Mouse (Mus musculus): ENCODE results near the gene Ywhae. TPM values are rescaled to one million over a fixed set of nuclear protein-coding genes. Genes with fewer than 3 reads are reported as not detected.

The Ywhae gene
- polyA plus RNA-seq, 1 experiment from 2014 or later, result 893 TPM

DNA sequence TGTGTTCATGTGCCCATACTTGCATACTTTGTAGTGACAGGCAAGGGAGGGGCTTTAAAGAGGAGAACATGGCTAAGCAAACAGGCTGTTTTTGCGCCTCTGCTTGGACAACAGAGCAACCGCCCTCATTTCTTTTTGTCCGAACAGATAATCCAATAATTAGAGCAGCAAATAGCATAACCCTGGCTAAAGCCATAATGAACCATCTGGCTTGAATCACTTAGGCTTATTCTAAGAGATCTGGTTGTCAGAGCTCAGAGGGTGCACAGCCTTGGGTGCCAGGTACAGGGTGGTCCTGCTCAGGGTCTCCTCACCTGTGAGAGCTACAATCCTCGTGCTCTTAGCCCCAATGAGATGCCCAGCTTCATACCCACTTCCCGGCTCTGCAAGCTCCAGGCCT is 60.7 kb downstream of the Ywhae start:
- Histone ChIP-seq H3K27ac (ENCODE audit: low read depth, low read length) (no peak overlapping the region), H3K9ac (ENCODE audit: low read depth, low read length) (no peak overlapping the region), H3K4me2 (no peak overlapping the region), H3K9me3 (replicated peaks; ENCODE audit: control insufficient read depth, low read length) (no peaks in the 10 kb centered on the region), H3K27me3 (ENCODE audit: control insufficient read depth, insufficient read depth, low read length) (peaks cover 68% of the 10 kb centered on the region), H3K4me3 (ENCODE audit: low read depth, low read length) (no peak overlapping the region), H3K4me1 (ENCODE audit: control insufficient read depth, insufficient read depth, low read length) (peaks cover 7% of the 10 kb centered on the region; the same call in 1 of the 2 replicates), H3K36me3 (ENCODE audit: control insufficient read depth, insufficient read depth, low read length) (no peaks in the 10 kb centered on the region)
- WGBS (ENCODE audit: insufficient replicate concordance), result 77% methylated on average over 5 of the region's 5 CpGs
- no peak for ATAC-seq (replicated peaks; ENCODE audit: insufficient number of reproducible peaks, low FRiP score, low TSS enrichment)

DNA sequence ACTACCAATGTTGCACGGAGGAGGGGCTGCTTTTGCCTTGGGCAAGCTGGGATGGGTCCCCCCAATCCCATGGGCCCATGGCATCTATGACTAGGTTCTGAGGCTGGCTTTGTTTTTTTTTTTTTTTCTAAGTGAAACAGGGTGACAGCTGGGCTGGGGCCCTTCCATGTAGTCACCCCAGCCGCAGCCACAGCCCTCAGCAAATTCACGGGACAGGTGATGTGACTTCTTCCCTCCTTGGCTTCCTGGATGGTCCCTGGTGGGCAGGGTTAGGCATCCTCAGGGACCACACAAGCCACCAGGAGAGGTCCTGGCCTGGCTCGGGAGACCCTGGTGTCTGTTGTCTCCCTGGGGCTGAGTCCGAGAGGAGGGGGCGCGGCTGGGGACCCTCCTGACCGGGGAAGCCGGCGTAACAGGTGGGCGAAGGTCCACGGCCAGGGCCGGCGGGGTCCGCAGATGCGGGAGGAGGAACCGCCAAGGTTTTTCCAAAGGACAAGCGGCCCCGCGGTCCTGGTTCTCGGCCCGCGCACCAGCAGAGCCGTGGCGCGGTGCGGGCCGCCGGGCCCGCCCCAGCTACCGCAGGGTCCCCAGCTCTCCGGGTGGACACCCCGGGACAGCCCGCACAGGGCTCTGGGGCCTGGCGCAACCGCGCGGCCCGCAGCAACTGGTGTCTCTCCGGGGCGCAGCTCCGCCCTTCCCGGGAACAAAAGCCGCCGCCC is 62.1 kb downstream of the Ywhae start:
- peaks cover 70% of the 10 kb centered on the region for H3K27me3 ChIP-seq (ENCODE audit: control insufficient read depth, insufficient read depth, low read length)
- H3K36me3 ChIP-seq (ENCODE audit: control insufficient read depth, insufficient read depth, low read length), result no peaks in the 10 kb centered on the region
- peak overlapping the region; percentile 74 for H3K4me2 ChIP-seq
- H3K9ac ChIP-seq (ENCODE audit: low read depth, low read length), result peak overlapping the region; percentile 60
- H3K9me3 ChIP-seq (replicated peaks; ENCODE audit: control insufficient read depth, low read length), result no peaks in the 10 kb centered on the region
- H3K4me1 ChIP-seq (ENCODE audit: control insufficient read depth, insufficient read depth, low read length), result peaks cover 7% of the 10 kb centered on the region; the same call in 1 of the 2 replicates
- H3K27ac ChIP-seq (ENCODE audit: low read depth, low read length), result no peak overlapping the region
- no peak for ATAC-seq (replicated peaks; ENCODE audit: insufficient number of reproducible peaks, low FRiP score, low TSS enrichment)
- H3K4me3 ChIP-seq (ENCODE audit: low read depth, low read length), result peak overlapping the region; percentile 54
- 10% methylated on average over 32 of the region's 45 CpGs for WGBS (ENCODE audit: insufficient replicate concordance)

DNA sequence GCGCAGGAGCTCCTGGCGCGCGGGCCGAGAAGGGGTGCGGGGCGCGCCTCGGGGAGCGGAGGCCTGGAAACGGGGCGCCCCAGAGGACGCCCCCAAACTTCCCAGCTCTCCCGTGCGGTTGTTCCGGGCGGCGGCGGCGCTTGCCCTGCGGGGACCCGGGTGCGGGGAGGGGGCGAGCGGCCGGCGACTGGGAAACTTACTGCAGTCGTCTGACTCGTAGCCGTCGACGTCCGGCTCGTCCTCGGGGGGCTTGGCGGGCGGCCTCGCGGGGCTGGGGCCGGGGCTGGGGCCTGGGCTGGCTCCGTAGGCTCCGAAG is 62.6 kb downstream of the Ywhae start:
- H3K27ac ChIP-seq (ENCODE audit: low read depth, low read length), result no peak overlapping the region
- peaks cover 69% of the 10 kb centered on the region for H3K27me3 ChIP-seq (ENCODE audit: control insufficient read depth, insufficient read depth, low read length)
- H3K9me3 ChIP-seq (replicated peaks; ENCODE audit: control insufficient read depth, low read length), result no peaks in the 10 kb centered on the region
- 3% methylated on average over 35 of the region's 42 CpGs for WGBS (ENCODE audit: insufficient replicate concordance)
- H3K4me2 ChIP-seq, result peak overlapping the region; percentile 74
- no peak for ATAC-seq (replicated peaks; ENCODE audit: insufficient number of reproducible peaks, low FRiP score, low TSS enrichment)
- H3K4me3 ChIP-seq (ENCODE audit: low read depth, low read length), result peak overlapping the region; percentile 54
- H3K4me1 ChIP-seq (ENCODE audit: control insufficient read depth, insufficient read depth, low read length), result peaks cover 7% of the 10 kb centered on the region; the same call in 1 of the 2 replicates
- peak overlapping the region; percentile 60 for H3K9ac ChIP-seq (ENCODE audit: low read depth, low read length)
- H3K36me3 ChIP-seq (ENCODE audit: control insufficient read depth, insufficient read depth, low read length), result no peaks in the 10 kb centered on the region

GRCm38 (mm10) chr11:75796029-75796445 is 63.4 kb downstream of the Ywhae start, which contains the start of gene Doc2b:
Doc2b (minus strand) TSS chr11:75796049.
- Histone ChIP-seq H3K36me3 (ENCODE audit: control insufficient read depth, insufficient read depth, low read length) (no peaks in the 10 kb centered on the region), H3K27me3 (ENCODE audit: control insufficient read depth, insufficient read depth, low read length) (peaks cover 72% of the 10 kb centered on the region), H3K9ac (ENCODE audit: low read depth, low read length) (peak within 1 kb of the TSS; percentile 60), H3K4me1 (ENCODE audit: control insufficient read depth, insufficient read depth, low read length) (peaks cover 7% of the 10 kb centered on the region; the same call in 1 of the 2 replicates), H3K4me2 (peak within 1 kb of the TSS; percentile 74), H3K27ac (ENCODE audit: low read depth, low read length) (no peak within 1 kb of the TSS), H3K9me3 (replicated peaks; ENCODE audit: control insufficient read depth, low read length) (no peaks in the 10 kb centered on the region), H3K4me3 (ENCODE audit: low read depth, low read length) (peak within 1 kb of the TSS; percentile 54)
- ATAC-seq (replicated peaks; ENCODE audit: insufficient number of reproducible peaks, low FRiP score, low TSS enrichment), result no peak
- 5% methylated on average over 35 of the region's 37 CpGs for WGBS (ENCODE audit: insufficient replicate concordance)

- H3K36me3 ChIP-seq (ENCODE audit: control insufficient read depth, insufficient read depth, low read length), result no peaks in the 10 kb centered on the region
- peaks cover 68% of the 10 kb centered on the region for H3K27me3 ChIP-seq (ENCODE audit: control insufficient read depth, insufficient read depth, low read length)
- H3K4me2 ChIP-seq, result no peak overlapping the region
- no peak overlapping the region for H3K4me3 ChIP-seq (ENCODE audit: low read depth, low read length)
- H3K4me1 ChIP-seq (ENCODE audit: control insufficient read depth, insufficient read depth, low read length), result peaks cover 7% of the 10 kb centered on the region; the same call in 1 of the 2 replicates
- 62% methylated on average over 13 of the region's 13 CpGs for WGBS (ENCODE audit: insufficient replicate concordance)
- no peaks in the 10 kb centered on the region for H3K9me3 ChIP-seq (replicated peaks; ENCODE audit: control insufficient read depth, low read length)
- ATAC-seq (replicated peaks; ENCODE audit: insufficient number of reproducible peaks, low FRiP score, low TSS enrichment), result no peak
- no peak overlapping the region for H3K27ac ChIP-seq (ENCODE audit: low read depth, low read length)
- no peak overlapping the region for H3K9ac ChIP-seq (ENCODE audit: low read depth, low read length)
Measured at GRCm38 (mm10) chr11:75796536-75797246, 64.0 kb downstream of the Ywhae start.

- Histone ChIP-seq H3K9me3 (replicated peaks; ENCODE audit: control insufficient read depth, low read length) (no peaks in the 10 kb centered on the region), H3K27ac (ENCODE audit: low read depth, low read length) (no peak overlapping the region), H3K27me3 (ENCODE audit: control insufficient read depth, insufficient read depth, low read length) (peaks cover 29% of the 10 kb centered on the region), H3K36me3 (ENCODE audit: control insufficient read depth, insufficient read depth, low read length) (no peaks in the 10 kb centered on the region), H3K4me2 (no peak overlapping the region), H3K4me3 (ENCODE audit: low read depth, low read length) (no peak overlapping the region), H3K9ac (ENCODE audit: low read depth, low read length) (no peak overlapping the region), H3K4me1 (ENCODE audit: control insufficient read depth, insufficient read depth, low read length) (no peaks in the 10 kb centered on the region)
- no peak for ATAC-seq (replicated peaks; ENCODE audit: insufficient number of reproducible peaks, low FRiP score, low TSS enrichment)
- 66% methylated on average over 4 of the region's 4 CpGs for WGBS (ENCODE audit: insufficient replicate concordance)
Measured at GRCm38 (mm10) chr11:75801369-75801768, 68.7 kb downstream of the Ywhae start.

DNA sequence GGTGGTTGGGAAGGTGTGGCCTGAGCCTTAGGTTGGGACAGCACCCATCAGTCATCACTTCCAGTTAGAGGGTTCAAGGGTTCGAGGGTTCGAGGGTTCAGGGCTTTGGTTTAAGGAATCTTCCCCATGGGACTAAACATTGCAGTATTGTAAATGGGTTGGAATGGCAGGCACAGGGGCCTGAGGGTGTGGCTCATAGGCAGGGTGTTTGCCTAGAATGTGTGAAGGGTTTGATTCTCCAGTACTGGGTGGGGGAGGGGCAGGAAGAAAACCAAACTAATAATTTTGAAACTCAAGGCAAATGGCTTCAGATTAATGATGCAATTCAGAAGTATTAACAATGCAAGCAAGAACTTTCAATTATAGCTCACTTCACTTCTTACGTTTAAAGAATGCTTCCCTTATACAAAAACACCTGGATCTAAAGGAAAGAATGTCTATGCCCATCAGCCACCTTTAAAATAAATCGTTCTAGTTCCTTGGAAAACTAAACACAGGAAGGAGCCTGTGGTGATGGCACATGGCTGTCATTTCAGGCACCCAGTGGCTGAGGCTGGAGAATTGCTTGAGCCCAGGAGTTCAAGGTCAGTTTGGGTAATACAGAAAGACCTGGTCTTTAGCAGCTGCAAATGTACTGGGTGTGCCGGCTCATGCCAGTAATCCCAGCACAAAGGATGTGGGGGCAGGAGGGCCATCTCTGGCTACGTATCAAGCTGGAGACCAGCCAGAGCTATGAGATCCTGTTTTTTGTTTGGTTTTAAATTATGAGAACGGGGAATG is 69.3 kb downstream of the Ywhae start:
- H3K36me3 ChIP-seq (ENCODE audit: control insufficient read depth, insufficient read depth, low read length), result no peaks in the 10 kb centered on the region
- H3K27me3 ChIP-seq (ENCODE audit: control insufficient read depth, insufficient read depth, low read length), result peaks cover 23% of the 10 kb centered on the region
- H3K4me3 ChIP-seq (ENCODE audit: low read depth, low read length), result no peak overlapping the region
- no peaks in the 10 kb centered on the region for H3K4me1 ChIP-seq (ENCODE audit: control insufficient read depth, insufficient read depth, low read length)
- H3K9me3 ChIP-seq (replicated peaks; ENCODE audit: control insufficient read depth, low read length), result no peaks in the 10 kb centered on the region
- no peak overlapping the region for H3K27ac ChIP-seq (ENCODE audit: low read depth, low read length)
- WGBS (ENCODE audit: insufficient replicate concordance), result 74% methylated on average over 7 of the region's 7 CpGs
- no peak for ATAC-seq (replicated peaks; ENCODE audit: insufficient number of reproducible peaks, low FRiP score, low TSS enrichment)
- no peak overlapping the region for H3K4me2 ChIP-seq
- H3K9ac ChIP-seq (ENCODE audit: low read depth, low read length), result no peak overlapping the region

GRCm38 (mm10) chr11:75807486-75807885 is 74.8 kb downstream of the Ywhae start:
- Histone ChIP-seq H3K27me3 (ENCODE audit: control insufficient read depth, insufficient read depth, low read length) (no peaks in the 10 kb centered on the region; the same call in 1 of the 2 replicates), H3K36me3 (ENCODE audit: control insufficient read depth, insufficient read depth, low read length) (no peaks in the 10 kb centered on the region), H3K4me3 (ENCODE audit: low read depth, low read length) (no peak overlapping the region), H3K4me2 (no peak overlapping the region), H3K9me3 (replicated peaks; ENCODE audit: control insufficient read depth, low read length) (no peaks in the 10 kb centered on the region), H3K27ac (ENCODE audit: low read depth, low read length) (no peak overlapping the region), H3K4me1 (ENCODE audit: control insufficient read depth, insufficient read depth, low read length) (peaks cover 8% of the 10 kb centered on the region; the same call in 1 of the 2 replicates), H3K9ac (ENCODE audit: low read depth, low read length) (no peak overlapping the region)
- 32% methylated on average over 5 of the region's 5 CpGs for WGBS (ENCODE audit: insufficient replicate concordance)
- no peak for ATAC-seq (replicated peaks; ENCODE audit: insufficient number of reproducible peaks, low FRiP score, low TSS enrichment)
